In the genomic region with DNA sequence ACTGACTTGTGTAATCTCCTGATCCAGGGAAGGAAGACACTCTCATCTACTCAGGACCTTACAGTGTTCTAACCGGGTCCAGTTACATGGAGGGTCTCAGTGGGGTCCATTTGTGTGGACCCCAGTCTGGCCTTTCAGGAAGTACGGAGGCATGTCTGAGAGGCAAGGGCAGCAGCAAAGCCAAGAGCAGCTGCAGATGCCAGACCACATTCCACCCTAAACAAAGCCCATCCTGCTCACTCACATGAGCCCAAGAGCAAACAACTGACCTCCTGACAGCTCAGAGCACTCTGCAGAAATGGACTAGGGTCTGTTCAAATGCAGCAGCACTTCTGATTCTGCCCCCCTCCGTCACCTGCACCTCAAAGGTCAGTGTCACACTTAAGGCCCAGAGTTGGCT, we compare ENCODE assay signal across 9 mouse cellular contexts. TPM values are rescaled to one million over a fixed set of nuclear protein-coding genes. Genes with fewer than 3 reads are reported as not detected.
A peak's percentile ranks its signal among the peaks of the same experiment; 100 is the strongest.
DNase-seq lines count a peak whose midpoint lies in the region; ATAC-seq and TF ChIP-seq lines count a peak whose summit lies in the region.
"Had no signal": no experiment of that assay in that cellular context is flagged by ENCODE, and none has a peak within 500 bp of the region (broad histone marks: within the 10 kb centered on the region; RNA-seq: fewer than 3 reads in every experiment).

No protein-coding gene starts in this region.

- peak overlapping the region; percentile 10; the same call in 1 of the 2 replicates for H3K9ac ChIP-seq in stomach, embryonic 16.5 days (ENCODE audit: low read length)
- no peak overlapping the region for H3K9ac ChIP-seq in stomach, postnatal 0 days (ENCODE audit: low read length)
- H3K9ac ChIP-seq in heart, embryonic 14.5 days (ENCODE audit: low read length) = 0 out of 2 replicates have a peak overlapping the region, but pooled peaks have one; percentile 21

- H3K4me2 ChIP-seq in stomach, embryonic 16.5 days (ENCODE audit: low read depth, low read length) = no peak overlapping the region
- H3K4me2 ChIP-seq in stomach, postnatal 0 days (replicated peaks; ENCODE audit: low read depth) = no peak overlapping the region
- no peak overlapping the region for H3K4me2 ChIP-seq in heart, embryonic 14.5 days (ENCODE audit: low read length)

- no peak for ATAC-seq in stomach, embryonic 16.5 days (ENCODE audit: insufficient read depth, low FRiP score)
- no peak for ATAC-seq in stomach, postnatal 0 days (ENCODE audit: low FRiP score, low TSS enrichment)
- no peak for ATAC-seq in heart, embryonic 14.5 days (ENCODE audit: insufficient number of reproducible peaks, insufficient read depth, low FRiP score, low read depth)

- TF ChIP-seq EP300 in stomach, postnatal 0 days (optimal IDR thresholded peaks at IDR 0.05) = no peak

- no peak overlapping the region for H3K4me3 ChIP-seq in stomach, embryonic 16.5 days (replicated peaks; ENCODE audit: low read length)
- H3K4me3 ChIP-seq in stomach, postnatal 0 days (ENCODE audit: low read depth, low read length) = no peak overlapping the region
- no peak overlapping the region for H3K4me3 ChIP-seq in heart, embryonic 14.5 days (ENCODE audit: control insufficient read depth in 1 of 2, insufficient read depth in 1 of 2, low read depth in 1 of 2, low read length in 2 of 2)
- H3K4me3 ChIP-seq in midbrain, embryonic 10.5 days = peak overlapping the region; percentile 87

- H3K27me3 ChIP-seq in stomach, embryonic 16.5 days (ENCODE audit: control insufficient read depth, insufficient read depth, low read length) = no peaks in the 10 kb centered on the region
- no peaks in the 10 kb centered on the region for H3K27me3 ChIP-seq in stomach, postnatal 0 days (ENCODE audit: control insufficient read depth, insufficient read depth, low read length)
- H3K27me3 ChIP-seq in heart, embryonic 14.5 days (ENCODE audit: control insufficient read depth, insufficient read depth, low read length) = no peaks in the 10 kb centered on the region
- H3K27me3 ChIP-seq in midbrain, embryonic 10.5 days (ENCODE audit: low read depth, poor library complexity, severe bottlenecking) = no peaks in the 10 kb centered on the region

- no peak overlapping the region for H3K27ac ChIP-seq in stomach, embryonic 16.5 days (ENCODE audit: low read length)
- no peak overlapping the region for H3K27ac ChIP-seq in stomach, postnatal 0 days (replicated peaks)
- peak overlapping the region; percentile 12 to 25; a peak in 2 of 4 replicates for H3K27ac ChIP-seq in heart, embryonic 14.5 days (replicated peaks in 1 of 2; ENCODE audit: control insufficient read depth in 1 of 2, insufficient read depth in 1 of 2, low read depth in 2 of 2, low read length in 2 of 2)
- peak overlapping the region; percentile 79 for H3K27ac ChIP-seq in midbrain, embryonic 10.5 days (replicated peaks)

- DNase-seq in stomach, postnatal 0 days (ENCODE audit: low spot score) = no peak
- DNase-seq in midbrain, embryonic 10.5 days (ENCODE audit: low spot score) = peak; percentile 30
- peak; percentile 57 for DNase-seq in yolk sac, embryonic 10.5 days (ENCODE audit: low spot score)
- no peak for DNase-seq in spleen, postnatal 14 days (ENCODE audit: low spot score in 2 of 2)
- DNase-seq in cerebellum, adult 18-20 months = no peak
- DNase-seq in cerebellum, adult 11 months = no peak
- DNase-seq: lung, postnatal 4 days had no signal

- no peaks in the 10 kb centered on the region for H3K36me3 ChIP-seq in stomach, embryonic 16.5 days (ENCODE audit: control insufficient read depth, insufficient read depth, low read length)
- H3K36me3 ChIP-seq in stomach, postnatal 0 days (ENCODE audit: control insufficient read depth, insufficient read depth, low read length) = no peaks in the 10 kb centered on the region
- no peaks in the 10 kb centered on the region for H3K36me3 ChIP-seq in heart, embryonic 14.5 days (ENCODE audit: control insufficient read depth, insufficient read depth, low read length)
- H3K36me3 ChIP-seq in midbrain, embryonic 10.5 days = 0 out of 2 replicates have a peak, but pooled peaks cover 3% of the 10 kb centered on the region

- H3K4me1 ChIP-seq in stomach, embryonic 16.5 days (ENCODE audit: control insufficient read depth, insufficient read depth, low read length) = peaks cover 45% of the 10 kb centered on the region
- H3K4me1 ChIP-seq in stomach, postnatal 0 days (replicated peaks; ENCODE audit: control insufficient read depth, insufficient read depth) = peaks cover 10% of the 10 kb centered on the region
- H3K4me1 ChIP-seq in heart, embryonic 14.5 days (ENCODE audit: control insufficient read depth in 2 of 2, insufficient read depth in 2 of 2, low read length in 2 of 2) = peaks cover 14 to 43% of the 10 kb centered on the region in 2 experiments
- H3K4me1 ChIP-seq in midbrain, embryonic 10.5 days = peaks cover 69% of the 10 kb centered on the region

- no peaks in the 10 kb centered on the region for H3K9me3 ChIP-seq in stomach, embryonic 16.5 days (replicated peaks; ENCODE audit: control insufficient read depth, low read length)
- H3K9me3 ChIP-seq in stomach, postnatal 0 days (ENCODE audit: control insufficient read depth, low read length) = no peaks in the 10 kb centered on the region
- no peaks in the 10 kb centered on the region for H3K9me3 ChIP-seq in heart, embryonic 14.5 days (ENCODE audit: control insufficient read depth, low read length)
- no peaks in the 10 kb centered on the region for H3K9me3 ChIP-seq in midbrain, embryonic 10.5 days (replicated peaks)

- no peak for TF ChIP-seq CTCF in stomach, postnatal 0 days (IDR thresholded peaks at IDR 0.05; ENCODE audit: low read depth)

- 52% methylated on average over 3 of the region's 3 CpGs for WGBS in stomach, embryonic 16.5 days
- WGBS in stomach, postnatal 0 days = 63% methylated on average over 3 of the region's 3 CpGs
- 54% methylated on average over 3 of the region's 3 CpGs for WGBS in heart, embryonic 14.5 days
- WGBS in midbrain, embryonic 10.5 days = 55% methylated on average over 3 of the region's 3 CpGs

RNA-seq across cellular contexts. Expression of a gene that starts 18.3 kb away (rescaled TPM):
- polyA plus RNA-seq in stomach, embryonic 16.5 days (2015; fragmentation: Nextera tagmentation; extraction: Ambion mirVana) = 15.7 and 18.8 TPM in 2 replicates
- 10.9 and 14.5 TPM in 2 replicates for polyA plus RNA-seq in stomach, postnatal 0 days (2015; fragmentation: Nextera tagmentation; extraction: Ambion mirVana)
- polyA plus RNA-seq in heart, embryonic 14.5 days (2014; fragmentation: Nextera tagmentation; extraction: Ambion mirVana) = 15.4 and 16.5 TPM in 2 replicates
- polyA plus RNA-seq in midbrain, embryonic 10.5 days (2016; fragmentation: Nextera tagmentation; extraction: Ambion mirVana) = 20.1 and 22.3 TPM in 2 replicates

Comparison
In these comparisons a context has a peak if more than half of its experiments do, and no peak if none do; other contexts are left out.
1. H3K27ac ChIP-seq: peak in heart, embryonic 14.5 days (2 of 2) and midbrain, embryonic 10.5 days (single experiment); none in stomach, embryonic 16.5 days (single experiment) and stomach, postnatal 0 days (single experiment).
2. DNase-seq: peak in midbrain, embryonic 10.5 days (single experiment) and yolk sac, embryonic 10.5 days (single experiment); none in stomach, postnatal 0 days (single experiment), spleen, postnatal 14 days (0 of 2), cerebellum, adult 18-20 months (0 of 2) and cerebellum, adult 11 months (single experiment).